Mouse (Mus musculus) limb, embryonic 14.5 days (tissue): Measurements from ENCODE around the gene Snapin. TPM values are rescaled to one million over a fixed set of nuclear protein-coding genes. Genes with fewer than 3 reads are reported as not detected.

ENCODE experiments used
- ATAC-seq: fragments of 200-750 bp; cut with Nextera tagmentation; 2 replicates; pipeline ENCODE4 v1.8.0; 2017; ENCODE audit warnings: low read depth, moderate number of reproducible peaks, moderate TSS enrichment; ENCODE audit not compliant: low FRiP score
- DNase-seq: peaks from one replicate; pipeline ENCODE4 v3.0.0-alpha.2; 2015; ENCODE audit warnings: low spot score
- H3K27ac ChIP-seq: fragments of 300-500 bp; sonication (generic); replicated peaks from 2 replicates; pipeline ENCODE4 v1.5.1; 2014; ENCODE audit warnings: low read depth, mild to moderate bottlenecking, low read length, moderate library complexity, mixed read lengths
- H3K27me3 ChIP-seq: fragments of 300-500 bp; sonication (generic); 2 replicates; pipeline ENCODE4 v1.6.1; 2014; ENCODE audit warnings: low read length, mixed read lengths; ENCODE audit not compliant: control insufficient read depth, insufficient read depth
- H3K36me3 ChIP-seq: fragments of 300-500 bp; sonication (generic); 2 replicates; pipeline ENCODE4 v1.6.1; 2014; ENCODE audit warnings: mild to moderate bottlenecking, low read length, moderate library complexity, mixed read lengths; ENCODE audit not compliant: control insufficient read depth, insufficient read depth
- H3K4me1 ChIP-seq: fragments of 300-500 bp; sonication (generic); 2 replicates; pipeline ENCODE4 v1.6.1; 2014; ENCODE audit warnings: antibody characterized with exemption, low read length, mixed read lengths; ENCODE audit not compliant: control insufficient read depth, insufficient read depth
- H3K4me2 ChIP-seq: fragments of 300-500 bp; sonication (generic); replicated peaks from 2 replicates; pipeline ENCODE4 v1.6.1; 2014; ENCODE audit warnings: low read depth, mild to moderate bottlenecking, low read length, moderate library complexity; ENCODE audit not compliant: severe bottlenecking
- H3K4me3 ChIP-seq: fragments of 300-500 bp; sonication (generic); replicated peaks from 2 replicates; pipeline ENCODE4 v1.5.1; 2014; ENCODE audit warnings: low read length
- H3K9ac ChIP-seq: fragments of 300-500 bp; sonication (generic); 2 replicates; pipeline ENCODE4 v1.6.1; 2014; ENCODE audit warnings: mild to moderate bottlenecking, low read depth, low read length, moderate library complexity; ENCODE audit not compliant: severe bottlenecking
- H3K9me3 ChIP-seq: fragments of 300-500 bp; sonication (generic); 2 replicates; pipeline ENCODE4 v1.6.1; 2016; ENCODE audit warnings: low read length; ENCODE audit not compliant: control insufficient read depth
- POLR2A ChIP-seq: fragments of 200-500 bp; IDR thresholded peaks from 2 replicates; pipeline ENCODE4 v1.8.0; 2012; ENCODE audit warnings: inconsistent platforms, mild to moderate bottlenecking, moderate library complexity, borderline replicate concordance; ENCODE audit not compliant: insufficient read depth, insufficient read length; ENCODE audit errors: extremely low read depth
- WGBS: fragments of 180-500 bp; shearing (Covaris S2); extraction: QIAGEN DNeasy Blood & Tissue Kit; methylation state at CpG from one replicate; pipeline ENCODE4 v1.1.7; 2014; 5-methylcytosine and 5-hydroxymethylcytosine counted together
- polyA plus RNA-seq, 2 experiments: library from polyadenylated mRNA; depleted of rRNA in 1 of 2; stranded (reverse) in 1 of 2; unstranded in 1 of 2; fragments of >200 nt; fragmentation: Nextera tagmentation in 1 of 2; extraction: Ambion mirVana in 1 of 2; gene quantifications; 2 replicates each; pipeline versions ENCODE4 v1.2.1 to v1.2.3; 2012 to 2014

Gene Snapin
- polyA plus RNA-seq, 2 experiments: 54.8 to 87.6 TPM

DNA sequence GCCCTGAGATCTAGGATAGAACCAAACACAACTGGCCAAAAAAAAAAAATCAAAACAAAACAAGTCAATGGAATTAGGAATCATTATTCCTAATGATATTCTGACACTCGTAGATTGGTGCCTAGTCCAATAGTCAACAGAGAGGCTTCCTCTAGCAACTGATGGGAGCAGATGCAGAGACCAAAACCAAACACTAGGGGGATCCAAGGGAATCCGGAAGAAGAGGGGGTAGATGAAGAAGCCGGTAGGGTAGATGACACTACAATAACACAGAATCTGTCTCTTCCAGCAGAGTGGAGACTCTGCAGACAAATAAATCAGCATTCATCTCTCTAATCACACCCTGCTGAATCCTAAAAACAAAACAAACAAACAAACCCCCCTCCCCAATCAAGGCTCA lies 18.6 kb downstream of the Snapin start:
- no peak overlapping the region for H3K27ac ChIP-seq
- H3K36me3 ChIP-seq: no peaks in the 10 kb centered on the region; the same call in 1 of the 2 replicates
- TF ChIP-seq POLR2A: no peak
- no peak overlapping the region for H3K4me2 ChIP-seq
- ATAC-seq (no peak), DNase-seq (no peak)
- H3K4me3 ChIP-seq: no peak overlapping the region
- H3K9me3 ChIP-seq: no peaks in the 10 kb centered on the region
- H3K4me1 ChIP-seq: peaks cover 3% of the 10 kb centered on the region
- WGBS: 38% methylated on average over 3 of the region's 3 CpGs
- H3K27me3 ChIP-seq: no peaks in the 10 kb centered on the region
- no peak overlapping the region for H3K9ac ChIP-seq

DNA sequence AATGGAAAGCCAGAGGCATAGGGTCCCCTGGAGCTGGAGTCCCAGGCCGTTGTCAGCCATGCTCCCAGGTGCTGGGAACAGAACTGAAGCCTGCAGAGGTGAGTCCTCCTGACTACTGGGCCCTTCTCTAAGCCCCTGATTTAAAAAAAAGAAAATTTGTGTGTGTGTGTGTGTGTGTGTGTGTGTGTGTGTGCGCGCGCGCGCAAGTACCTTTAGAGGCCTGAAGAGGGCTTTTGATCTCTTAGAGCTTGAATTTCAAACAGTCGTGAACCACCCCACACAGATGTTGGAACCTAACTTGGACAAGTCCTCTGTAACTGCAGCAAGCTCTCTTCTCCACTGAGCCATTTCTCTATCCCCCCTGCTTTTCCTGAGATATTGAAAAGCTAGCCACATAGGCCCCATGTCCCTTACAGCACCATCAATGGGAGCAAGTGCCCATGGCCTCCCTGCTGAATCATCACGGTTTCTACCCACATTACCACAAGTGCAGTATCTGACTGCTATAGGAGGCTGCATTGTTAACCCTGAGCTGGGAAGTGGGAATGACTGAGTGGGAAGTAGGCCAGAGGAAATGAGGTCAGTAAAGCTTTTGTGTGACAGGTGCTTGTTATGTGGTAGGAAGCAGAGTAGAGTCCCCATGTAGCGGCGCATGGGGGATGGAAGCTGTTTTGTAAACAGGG lies 23.1 kb downstream of the Snapin start:
- TF ChIP-seq POLR2A: no peak

DNA sequence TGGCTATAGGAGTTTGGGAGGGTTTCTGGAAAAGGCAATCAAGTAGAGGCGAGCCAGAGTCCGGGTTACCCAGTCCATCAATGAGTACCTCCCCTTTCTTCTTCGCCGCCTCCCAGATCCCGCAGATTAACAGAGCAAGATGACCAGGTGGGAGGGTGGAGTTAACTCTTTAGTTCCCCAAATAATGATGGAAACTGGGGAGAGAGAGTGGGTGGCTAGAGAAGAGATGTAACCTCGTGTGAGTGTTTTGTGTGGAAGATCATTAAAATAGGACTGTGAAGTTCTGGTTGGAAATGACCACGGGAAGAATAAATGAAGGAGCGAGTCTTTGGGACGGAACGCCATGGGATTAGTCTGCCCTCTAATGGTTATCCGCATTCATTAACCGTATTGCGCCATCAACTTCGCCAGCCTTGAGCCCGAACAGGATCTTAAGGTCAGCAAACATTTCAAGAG lies 24.5 kb downstream of the Snapin start:
- TF ChIP-seq POLR2A: no peak
- ATAC-seq (peak; percentile 39; the same call in 1 of the 2 replicates), DNase-seq (peak; percentile 78)
- H3K9ac ChIP-seq: peak overlapping the region; percentile 17; the same call in 1 of the 2 replicates
- H3K4me3 ChIP-seq: peak overlapping the region; percentile 40
- H3K27me3 ChIP-seq: peaks cover 41% of the 10 kb centered on the region
- under 1% methylated on average over 15 of the region's 15 CpGs for WGBS
- 0 out of 2 replicates have a peak, but pooled peaks cover 2% of the 10 kb centered on the region for H3K4me1 ChIP-seq
- no peaks in the 10 kb centered on the region for H3K9me3 ChIP-seq
- H3K27ac ChIP-seq: no peak overlapping the region
- H3K4me2 ChIP-seq: peak overlapping the region; percentile 79
- no peaks in the 10 kb centered on the region for H3K36me3 ChIP-seq

More for the DNA sequence above, 23.1 kb downstream of the Snapin start:
- peaks cover 37% of the 10 kb centered on the region for H3K27me3 ChIP-seq
- ATAC-seq: no peak
- H3K36me3 ChIP-seq: no peaks in the 10 kb centered on the region
- no peak overlapping the region for H3K9ac ChIP-seq
- 86% methylated on average over 10 of the region's 10 CpGs for WGBS
- H3K9me3 ChIP-seq: no peaks in the 10 kb centered on the region
- no peak overlapping the region for H3K27ac ChIP-seq
- no peak overlapping the region for H3K4me3 ChIP-seq
- no peak for DNase-seq
- H3K4me2 ChIP-seq: no peak overlapping the region
- 0 out of 2 replicates have a peak, but pooled peaks cover 2% of the 10 kb centered on the region for H3K4me1 ChIP-seq

DNA sequence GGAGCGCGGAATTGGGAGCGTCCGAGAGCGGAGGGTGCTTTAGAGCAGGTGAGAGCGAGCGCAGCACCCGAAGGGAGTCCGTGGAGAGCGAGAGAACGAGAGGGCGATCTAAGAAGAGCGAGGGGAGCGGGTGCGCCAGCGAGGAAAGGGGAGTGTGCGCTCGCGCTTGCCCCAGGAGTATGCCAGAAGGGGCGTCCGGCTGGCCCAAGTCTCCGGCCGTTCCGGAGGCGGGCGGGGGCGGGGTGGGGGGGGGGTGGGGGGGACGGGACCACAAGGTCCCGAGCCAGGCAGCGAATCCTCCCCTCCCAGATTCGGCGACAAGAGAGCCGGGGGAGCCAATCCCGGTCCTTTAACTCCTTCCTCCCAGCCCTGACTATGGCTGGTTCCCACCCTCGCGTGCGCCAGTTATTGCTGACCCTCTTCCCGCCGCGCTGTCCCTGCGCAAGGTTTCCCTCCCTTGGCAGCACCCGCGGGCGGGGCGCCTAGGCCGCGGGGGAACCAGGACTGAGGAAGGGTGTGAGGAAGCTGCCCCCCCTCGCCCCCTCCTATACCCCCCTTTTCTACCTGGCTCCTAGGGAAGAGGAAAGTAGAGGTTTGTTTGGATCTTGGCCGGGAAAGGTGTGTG lies 25.0 kb downstream of the Snapin start, which contains the start of gene Npr1:
Gene Npr1, minus strand, starts transcription at position 181 of the 625 bp plus-strand sequence.
- 0% methylated on average over 28 of the region's 49 CpGs for WGBS
- Histone ChIP-seq H3K4me3 (peak within 1 kb of the TSS; percentile 40), H3K27ac (no peak within 1 kb of the TSS), H3K36me3 (no peaks in the 10 kb centered on the region), H3K9ac (peak within 1 kb of the TSS; percentile 17), H3K27me3 (peaks cover 41% of the 10 kb centered on the region), H3K4me1 (0 out of 2 replicates have a peak, but pooled peaks cover 2% of the 10 kb centered on the region), H3K9me3 (no peaks in the 10 kb centered on the region), H3K4me2 (peak within 1 kb of the TSS; percentile 79)
- no peak for TF ChIP-seq POLR2A
- DNase-seq (peak; percentile 18), ATAC-seq (peak; percentile 25; the same call in 1 of the 2 replicates)

DNA sequence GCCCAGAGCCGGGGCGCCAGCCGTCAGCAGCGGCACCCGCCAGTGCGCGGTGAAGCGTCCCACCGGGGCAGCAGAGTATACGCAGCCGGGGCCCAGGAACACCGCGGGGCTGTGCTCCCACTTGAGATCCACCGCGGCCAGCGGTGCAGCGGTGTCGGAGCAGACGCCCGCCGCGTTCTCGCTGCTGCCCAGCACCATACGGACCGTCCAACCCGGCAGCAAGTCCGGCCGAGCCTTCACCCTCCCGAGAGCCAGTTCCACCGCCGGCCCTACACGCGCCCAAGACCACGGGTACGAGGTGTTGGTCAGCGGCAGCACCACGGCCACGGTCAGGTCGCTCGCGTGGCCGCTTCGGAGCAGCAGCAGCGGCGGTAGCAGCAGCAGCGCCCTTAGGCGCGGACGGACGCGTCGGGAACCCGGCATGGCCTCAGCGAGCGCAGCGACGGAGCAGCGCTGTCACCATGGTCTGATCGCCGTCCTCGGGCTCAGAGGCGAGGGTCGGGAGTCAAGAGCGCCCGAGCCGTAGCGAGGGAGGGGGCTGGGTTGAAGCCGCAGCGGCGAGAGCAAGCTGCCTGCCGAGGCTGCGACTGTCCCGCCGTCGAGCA lies 25.6 kb downstream of the Snapin start:
- H3K4me1 ChIP-seq: 0 out of 2 replicates have a peak, but pooled peaks cover 2% of the 10 kb centered on the region
- no peaks in the 10 kb centered on the region for H3K9me3 ChIP-seq
- H3K27me3 ChIP-seq: peaks cover 41% of the 10 kb centered on the region
- 1% methylated on average over 70 of the region's 75 CpGs for WGBS
- H3K4me2 ChIP-seq: peak overlapping the region; percentile 79
- TF ChIP-seq POLR2A: no peak
- ATAC-seq (peak; percentile 28; the same call in 1 of the 2 replicates), DNase-seq (no peak)
- peak overlapping the region; percentile 40 for H3K4me3 ChIP-seq
- no peaks in the 10 kb centered on the region for H3K36me3 ChIP-seq
- peak overlapping the region; percentile 17 for H3K9ac ChIP-seq
- no peak overlapping the region for H3K27ac ChIP-seq
